Mouse (Mus musculus) spleen, adult 12 weeks (tissue): ENCODE data around the gene Rab14.
A peak's percentile ranks its signal among the peaks of the same experiment; 100 is the strongest.

Source experiments
- DNase-seq: peaks from one replicate; pipeline ENCODE4 v3.0.0; 2022; ENCODE audit warnings: low spot score

The Rab14 gene

DNA sequence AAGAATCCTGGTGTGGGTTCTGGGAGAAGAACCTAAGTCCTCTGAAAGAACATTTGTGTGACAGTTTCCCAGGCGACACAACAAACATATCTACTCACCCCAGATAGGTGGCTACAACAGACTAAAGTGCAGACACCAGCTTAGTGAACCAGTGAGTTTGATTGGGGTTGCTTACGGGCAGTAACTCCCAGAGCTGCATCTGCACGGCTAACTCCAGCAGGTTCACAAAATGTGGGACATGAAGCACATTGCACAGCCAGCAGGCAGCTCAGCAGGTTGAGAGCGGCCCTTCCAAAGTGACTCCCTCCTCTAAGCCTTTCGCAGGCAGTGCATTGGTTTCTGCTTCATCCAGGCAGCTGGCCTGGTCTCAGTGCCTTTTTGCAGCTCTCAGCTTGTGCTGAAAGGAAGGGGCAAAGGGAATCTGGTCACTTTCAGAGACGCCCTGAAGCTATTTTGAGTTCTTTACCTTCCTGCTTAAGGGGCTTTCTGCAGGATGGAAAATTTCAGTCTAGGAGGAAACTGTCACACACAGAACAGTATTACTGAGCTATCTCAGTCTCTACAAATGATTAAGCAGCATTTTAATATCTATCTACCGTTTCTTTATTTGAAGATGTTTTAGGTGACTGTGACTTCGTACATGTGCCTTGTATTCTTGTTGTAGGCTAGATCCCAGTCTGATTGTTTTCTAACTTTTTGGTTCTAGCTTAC lies 46.9 kb downstream of the Rab14 start:
- DNase-seq, result no peak

DNA sequence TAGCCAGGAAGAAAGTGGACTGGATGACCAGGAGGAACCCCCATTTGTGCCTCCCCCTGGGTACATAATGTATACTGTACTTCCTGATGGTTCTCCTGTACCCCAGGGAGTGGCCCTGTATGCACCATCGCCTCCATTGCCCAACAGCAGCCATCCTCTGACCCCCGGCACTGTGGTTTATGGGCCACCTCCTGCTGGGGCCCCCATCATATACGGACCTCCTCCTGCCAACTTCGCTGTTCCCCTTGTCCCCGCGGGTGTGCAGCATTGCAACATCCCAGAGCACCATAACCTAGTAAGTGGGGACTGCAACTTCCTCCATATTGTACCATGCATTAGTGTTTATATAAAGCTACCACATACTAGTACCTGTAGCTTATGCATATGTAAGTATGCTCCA lies 47.7 kb downstream of the Rab14 start:
- no peak for DNase-seq

DNA sequence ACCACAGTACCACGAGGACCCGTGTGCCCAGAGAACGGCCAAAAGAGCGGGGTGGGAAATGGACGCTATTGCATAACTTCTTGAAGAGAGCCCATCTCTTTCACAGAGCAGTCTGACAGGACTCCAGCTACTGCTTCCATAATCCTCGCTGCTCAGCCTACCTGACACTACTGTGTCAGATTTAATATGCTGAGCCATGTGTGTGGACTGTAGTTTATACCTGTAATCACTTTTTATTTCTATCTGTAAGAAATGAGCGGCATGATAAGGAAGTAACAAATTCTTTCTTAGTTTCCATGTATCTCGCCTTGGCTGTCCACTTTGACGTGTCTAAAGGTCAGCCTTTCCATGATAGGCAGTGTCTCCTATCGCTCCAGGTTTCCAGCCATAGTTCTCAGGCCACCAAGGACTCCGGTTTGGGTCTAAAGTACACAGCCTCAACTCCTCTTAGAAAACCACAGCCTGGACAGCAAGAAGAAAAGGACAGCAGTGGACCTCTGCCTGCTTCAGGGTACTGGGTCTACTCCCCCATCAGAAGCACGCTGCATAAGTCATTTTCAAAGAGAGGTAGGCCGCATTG lies 49.5 kb downstream of the Rab14 start:
- no peak for DNase-seq

DNA sequence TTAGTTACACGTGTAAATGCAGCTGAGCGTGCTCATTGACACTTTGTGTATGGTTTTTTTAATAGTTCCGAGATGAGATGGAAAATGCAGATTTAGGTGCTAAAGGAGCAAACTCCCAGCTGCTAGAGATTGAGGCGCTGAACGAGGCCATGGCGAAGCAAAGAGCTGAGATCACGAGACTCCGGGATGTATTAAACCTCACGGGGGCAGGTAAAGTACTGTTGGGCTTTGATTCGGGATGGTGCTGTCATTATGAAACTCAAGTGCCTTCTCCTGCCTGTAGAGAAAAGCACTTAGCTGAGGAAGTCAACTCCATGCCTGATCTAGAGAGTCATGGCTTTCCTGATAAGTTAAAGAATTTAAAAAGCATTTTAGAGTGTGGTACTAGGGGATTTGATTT lies 52.1 kb downstream of the Rab14 start:
- DNase-seq, result no peak

DNA sequence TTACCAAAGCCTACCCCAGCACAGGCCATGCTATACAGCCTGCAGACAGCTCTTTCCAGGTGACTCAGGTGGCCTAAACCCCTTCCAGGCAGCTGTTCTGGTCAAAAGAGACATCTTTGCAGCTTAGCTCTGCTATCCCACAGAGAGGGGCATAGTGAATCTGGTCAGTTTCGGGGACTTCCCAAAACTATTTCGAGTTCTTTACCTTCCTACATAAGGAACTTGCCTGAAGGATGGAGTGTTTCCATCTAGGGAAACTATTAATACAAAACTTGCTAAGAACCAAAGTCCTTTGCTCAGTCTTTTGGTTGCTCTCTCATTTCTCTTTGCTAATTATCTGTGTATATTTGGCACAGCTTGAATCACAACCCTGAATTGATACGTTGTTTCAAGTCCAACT lies 59.2 kb downstream of the Rab14 start:
- DNase-seq, result no peak

DNA sequence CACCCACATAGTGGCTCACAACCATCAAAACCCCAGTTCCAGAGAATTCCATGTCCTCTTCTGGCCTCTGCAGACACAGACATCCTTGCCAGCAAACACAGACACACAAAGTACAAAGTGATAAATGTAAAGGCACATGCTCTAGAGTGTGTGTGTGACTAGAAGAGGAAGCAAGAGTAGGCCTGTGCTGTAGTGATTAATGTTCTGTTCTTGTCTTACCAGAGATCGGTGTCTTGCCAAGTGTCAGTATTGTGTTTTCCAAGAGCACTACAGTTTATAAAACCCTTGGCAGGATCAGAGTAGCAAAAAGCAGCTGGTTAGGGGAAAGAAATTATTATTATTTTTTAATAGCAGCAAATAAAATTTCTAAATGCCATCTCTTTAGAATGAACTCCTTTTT lies 62.3 kb downstream of the Rab14 start:
- DNase-seq, result no peak

DNA sequence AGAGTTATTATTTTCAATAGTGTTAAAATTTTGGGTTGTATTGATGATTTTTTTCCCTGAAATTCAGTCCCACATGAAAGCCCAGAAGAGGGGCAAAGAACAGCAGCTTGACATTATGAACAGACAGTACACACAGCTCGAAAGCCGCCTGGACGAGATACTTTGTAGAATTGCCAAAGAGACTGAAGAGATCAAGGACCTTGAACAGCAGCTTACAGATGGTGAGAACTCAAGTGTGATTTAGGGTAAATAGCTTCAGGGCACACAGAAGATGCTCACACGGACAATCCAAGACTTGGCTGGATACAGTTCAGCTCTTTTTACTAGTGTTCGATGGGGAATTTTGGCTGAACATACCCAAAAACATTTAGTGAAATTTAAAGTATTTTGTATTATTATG lies 67.0 kb downstream of the Rab14 start:
- no peak for DNase-seq

DNA sequence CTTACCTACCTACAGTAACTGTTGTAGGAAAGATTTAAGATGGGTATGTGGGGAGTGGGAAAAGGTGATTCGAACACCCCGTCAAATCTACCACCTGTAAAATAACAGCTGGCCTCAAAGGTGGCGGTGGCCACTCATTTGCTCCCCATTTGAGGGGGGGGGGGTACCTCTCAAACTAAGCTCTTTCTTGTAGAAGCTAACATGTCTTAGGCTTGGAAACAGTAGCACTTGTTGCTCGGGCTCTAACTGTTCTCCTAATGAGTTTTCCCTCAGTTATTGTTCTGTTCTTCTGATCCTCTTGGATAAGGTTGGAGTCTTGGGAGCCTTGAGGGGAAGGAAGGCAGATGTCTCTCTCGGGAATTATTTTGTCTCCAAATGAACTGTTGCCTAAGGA lies 68.3 kb downstream of the Rab14 start:
- no peak for DNase-seq

DNA sequence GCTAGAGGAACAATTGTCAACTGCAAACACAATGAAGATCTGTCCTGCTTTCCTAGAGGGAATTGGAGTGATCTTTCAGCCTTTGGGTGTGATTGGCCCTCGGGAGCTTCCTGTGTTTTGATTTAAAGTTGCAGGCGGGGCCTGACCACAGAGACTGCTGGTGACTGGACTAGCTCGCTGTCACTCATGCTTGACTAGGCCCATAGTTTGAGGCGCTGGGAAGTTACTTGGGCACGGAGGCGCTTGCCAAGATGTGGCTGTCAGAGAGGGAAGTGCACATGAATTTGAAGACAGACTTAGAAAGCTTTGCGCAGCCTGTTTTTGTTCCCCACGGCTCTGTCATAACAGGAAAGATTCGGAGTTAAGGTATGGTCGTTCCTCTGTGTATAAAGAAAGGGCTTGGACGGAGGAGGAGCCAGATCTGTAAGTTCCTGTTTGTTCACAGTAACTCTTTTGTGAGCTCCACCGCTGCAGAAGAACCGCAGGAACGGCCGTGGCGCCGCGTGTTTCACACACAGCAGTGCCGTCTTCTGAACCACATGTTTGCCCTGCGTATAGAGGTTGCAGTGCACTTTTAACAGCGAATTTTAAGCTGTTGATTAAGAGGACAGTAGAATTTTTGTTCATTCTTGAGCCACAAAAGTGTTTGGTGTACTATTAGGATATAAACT lies 68.8 kb downstream of the Rab14 start:
- DNase-seq, result peak; percentile 84

DNA sequence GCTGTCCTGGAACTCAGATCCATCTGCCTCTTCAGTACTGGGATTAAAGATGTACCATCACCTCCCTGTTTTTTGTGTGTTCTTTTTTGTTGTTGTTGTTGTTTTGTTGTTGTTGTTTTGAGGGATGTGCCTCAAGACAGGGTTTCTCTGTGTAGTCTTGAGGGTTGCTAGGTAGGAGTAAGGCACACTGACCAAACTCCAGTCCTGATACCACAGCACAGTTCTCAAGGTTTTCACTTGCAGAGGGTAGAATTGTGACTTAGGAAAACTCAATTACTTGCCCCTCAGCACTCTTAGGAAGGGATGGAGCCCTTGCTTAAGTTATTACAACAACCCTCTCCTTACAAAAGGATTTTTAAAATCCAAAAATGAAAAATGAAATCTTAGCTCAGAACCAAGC lies 69.4 kb downstream of the Rab14 start:
- no peak for DNase-seq
